Mouse (Mus musculus) brain, embryonic 14.5 days (tissue): ENCODE data around the gene Cldn2.

ENCODE experiments used
- CTCF ChIP-seq: fragments of 200-500 bp; IDR thresholded peaks from 2 replicates; pipeline ENCODE4 v1.5.1; 2012; ENCODE audit warnings: inconsistent platforms, mild to moderate bottlenecking, moderate library complexity, borderline replicate concordance; ENCODE audit not compliant: insufficient read depth, insufficient read length; ENCODE audit errors: extremely low read depth
- POLR2A ChIP-seq: fragments of 200-500 bp; IDR thresholded peaks from 2 replicates; pipeline ENCODE4 v1.6.1; 2012; ENCODE audit warnings: mild to moderate bottlenecking, inconsistent platforms, borderline replicate concordance; ENCODE audit not compliant: poor library complexity, insufficient read depth, insufficient read length, severe bottlenecking; ENCODE audit errors: extremely low read depth

GRCm38 (mm10) chrX:139769975-139770637, 30.5 kb upstream of the Cldn2 start:
- TF ChIP-seq CTCF (no peak), POLR2A (no peak)
